Comparison of ENCODE assay signal across 8 mouse cellular contexts in the genomic region with DNA sequence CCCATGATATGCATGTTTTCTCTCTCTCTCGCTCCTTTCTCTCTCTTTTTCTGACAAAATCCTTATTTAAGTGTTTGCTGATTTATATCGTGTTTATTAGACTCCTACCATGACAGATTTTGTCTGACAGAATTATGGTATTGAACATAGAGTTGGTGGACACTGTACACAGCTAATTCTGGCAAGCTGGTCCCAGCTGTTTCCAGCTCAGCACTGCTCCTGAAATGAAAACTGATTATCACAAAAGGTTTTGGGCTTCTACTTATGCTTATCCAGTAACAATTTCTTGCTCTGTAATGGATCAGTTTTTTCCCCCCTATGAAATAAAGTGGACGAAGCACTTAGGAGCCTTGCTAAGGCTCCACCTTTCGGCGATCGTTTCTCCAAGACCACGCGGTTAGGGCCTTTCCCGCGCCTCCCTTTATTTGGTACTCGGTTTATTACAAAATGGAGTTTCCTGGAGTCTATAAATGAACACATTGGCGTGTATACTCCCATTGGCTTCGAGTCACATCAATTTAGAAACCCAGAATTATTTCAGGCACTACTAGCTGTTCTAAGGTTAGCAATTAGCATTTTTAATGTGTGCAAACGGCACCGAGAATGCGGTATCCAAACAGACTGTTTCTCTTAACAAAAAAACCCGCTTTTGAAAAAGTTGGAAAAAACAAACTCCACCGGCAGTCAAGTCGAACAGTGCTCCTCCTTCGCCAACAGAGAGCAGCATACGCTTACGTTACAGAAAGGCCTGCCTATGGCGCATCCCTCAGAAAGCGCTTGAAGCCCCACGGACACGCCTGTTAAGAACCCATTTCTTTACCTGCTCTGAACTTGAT.
DNase-seq lines count a peak whose midpoint lies in the region; ATAC-seq and TF ChIP-seq lines count a peak whose summit lies in the region.

No protein-coding gene starts in this region.

- H3K79me2 ChIP-seq in CH12.LX (replicated peaks; ENCODE audit: control insufficient read depth, extremely low read depth, insufficient read depth, poor library complexity, severe bottlenecking), result no peaks in the 10 kb centered on the region

- no peak for TF ChIP-seq EP300 in CH12.LX (IDR thresholded peaks at IDR 0.05; ENCODE audit: low read length)

- in situ Hi-C loops in CH12.LX (cut with MboI; ENCODE audit: low pct_ligation_motif_present, low pct_unique_long_range_greater_than_20kb, low sequenced_read_pairs), result loop anchor here (25.0 kb wide), 1 partner anchor 1018 kb away; no protein-coding TSS in a partner anchor

- H3K36me3 ChIP-seq in CH12.LX (replicated peaks in 1 of 2; ENCODE audit: control insufficient read depth in 1 of 2, insufficient read depth in 1 of 2, low read length in 1 of 2), result no peaks in the 10 kb centered on the region
- no peaks in the 10 kb centered on the region for H3K36me3 ChIP-seq in forebrain, embryonic 10.5 days (replicated peaks)
- no peaks in the 10 kb centered on the region for H3K36me3 ChIP-seq in hindbrain, embryonic 11.5 days (ENCODE audit: control insufficient read depth, insufficient read depth, low read length)

- H3K4me2 ChIP-seq in CH12.LX (ENCODE audit: insufficient read depth, low read depth, poor library complexity, severe bottlenecking), result peak overlapping the region; percentile 97
- H3K4me2 ChIP-seq in hindbrain, embryonic 11.5 days (replicated peaks; ENCODE audit: low read depth, low read length), result no peak overlapping the region

- H3K27me3 ChIP-seq in CH12.LX (replicated peaks), result no peaks in the 10 kb centered on the region
- no peaks in the 10 kb centered on the region for H3K27me3 ChIP-seq in forebrain, embryonic 10.5 days (ENCODE audit: poor library complexity, severe bottlenecking)
- H3K27me3 ChIP-seq in hindbrain, embryonic 11.5 days (ENCODE audit: control insufficient read depth, insufficient read depth, low read length), result no peaks in the 10 kb centered on the region

- no peaks in the 10 kb centered on the region for H3K9me3 ChIP-seq in CH12.LX (replicated peaks; ENCODE audit: low read length)
- H3K9me3 ChIP-seq in forebrain, embryonic 10.5 days, result no peaks in the 10 kb centered on the region
- H3K9me3 ChIP-seq in hindbrain, embryonic 11.5 days (ENCODE audit: control insufficient read depth, low read length), result no peaks in the 10 kb centered on the region

- no peak for TF ChIP-seq POLR2A in CH12.LX (IDR thresholded peaks at IDR 0.05; ENCODE audit: low read depth, low read length)

- H3K4me3 ChIP-seq in CH12.LX (replicated peaks in 1 of 3; ENCODE audit: low read depth in 2 of 3, low read length in 2 of 3, poor library complexity in 1 of 3), result peak overlapping the region in 2 of 3 experiments; percentile 12 to 32
- H3K4me3 ChIP-seq in forebrain, embryonic 10.5 days, result no peak overlapping the region
- no peak overlapping the region for H3K4me3 ChIP-seq in hindbrain, embryonic 11.5 days (ENCODE audit: low read depth, low read length)
- peak overlapping the region; percentile 33 for H3K4me3 ChIP-seq in left cerebral cortex, adult 2 months

- WGBS in forebrain, embryonic 10.5 days, result 48% methylated on average over 26 of the region's 26 CpGs
- WGBS in hindbrain, embryonic 11.5 days, result 43% methylated on average over 26 of the region's 26 CpGs

- intact Hi-C loops in left cerebral cortex, adult 2 months (cut with DNase I), result loop anchor here (5.0 to 10.0 kb wide), 2 partner anchors 1011 to 1993 kb away; no protein-coding TSS in a partner anchor

- peak; percentile 43 to 97 for TF ChIP-seq CTCF in CH12.LX (conservative IDR thresholded peaks at IDR 0.05 in 1 of 2, IDR thresholded peaks at IDR 0.05 in 1 of 2; ENCODE audit: low read depth in 2 of 2, low read length in 2 of 2)
- TF ChIP-seq CTCF in left cerebral cortex, adult 2 months (IDR thresholded peaks at IDR 0.05), result peak; percentile 77

- dilution Hi-C loops in CH12.LX (cut with MboI; ENCODE audit: extremely low pct_ligation_motif_present, extremely low pct_unique_long_range_greater_than_20kb, low sequenced_read_pairs), result no loop called here

- ATAC-seq in hindbrain, embryonic 11.5 days (ENCODE audit: low FRiP score), result peak; percentile 84
- ATAC-seq in erythroblast, adult 5-6 weeks (replicated peaks; ENCODE audit: low FRiP score, poor library complexity, severe bottlenecking), result no peak

- peak; percentile 87 for DNase-seq in CH12.LX (ENCODE audit: extremely low read depth)
- DNase-seq in ZHBTc4 (ENCODE audit: low read depth, low spot score), result peak; percentile 68
- DNase-seq in forebrain, embryonic 10.5 days (ENCODE audit: extremely low spot score, low spot score), result peak; percentile 54
- DNase-seq in hindbrain, embryonic 11.5 days (ENCODE audit: low spot score), result peak; percentile 74
- DNase-seq in left cerebral cortex, adult 2 months (ENCODE audit: extremely low spot score in 1 of 2, low spot score in 2 of 2), result peak; percentile 39 to 48
- DNase-seq in mesoderm, embryonic 11.5 days (ENCODE audit: low read depth, low spot score), result peak; percentile 75
- peak; percentile 61 for DNase-seq in right cerebral cortex, postnatal 4 days

- peak overlapping the region; percentile 47 for H3K9ac ChIP-seq in CH12.LX (ENCODE audit: insufficient read depth, low read depth)
- H3K9ac ChIP-seq in hindbrain, embryonic 11.5 days (ENCODE audit: low read depth, low read length), result no peak overlapping the region

- no peak; the same call in none of the 2 replicates for TF ChIP-seq RAD21 in CH12.LX (IDR thresholded peaks at IDR 0.05; ENCODE audit: low read depth, low read length)

- peaks cover 4 to 34% of the 10 kb centered on the region in 2 experiments; a peak in 2 of 4 replicates for H3K4me1 ChIP-seq in CH12.LX (ENCODE audit: control insufficient read depth in 1 of 2, insufficient read depth in 2 of 2)
- no peaks in the 10 kb centered on the region for H3K4me1 ChIP-seq in forebrain, embryonic 10.5 days
- H3K4me1 ChIP-seq in hindbrain, embryonic 11.5 days (replicated peaks; ENCODE audit: control insufficient read depth, insufficient read depth, low read length), result no peaks in the 10 kb centered on the region

- no peak overlapping the region for H3K27ac ChIP-seq in CH12.LX (ENCODE audit: insufficient read depth, low read depth)
- H3K27ac ChIP-seq in forebrain, embryonic 10.5 days, result no peak overlapping the region
- no peak overlapping the region for H3K27ac ChIP-seq in hindbrain, embryonic 11.5 days (ENCODE audit: low read depth, low read length)
- H3K27ac ChIP-seq in left cerebral cortex, adult 2 months, result no peak overlapping the region

TF ChIP-seq in CH12.LX, 34 proteins besides CTCF, POLR2A, EP300 and RAD21:
- no peak for TF ChIP-seq CHD2 (IDR thresholded peaks at IDR 0.05; ENCODE audit: low read length)
- peak; percentile 73 for TF ChIP-seq MAX (IDR thresholded peaks at IDR 0.05; ENCODE audit: low read length)
- no peak for TF ChIP-seq ETS1 (conservative IDR thresholded peaks at IDR 0.05; ENCODE audit: low read depth, low read length)
- peak; percentile 24; the same call in 1 of the 2 replicates for TF ChIP-seq MXI1 (IDR thresholded peaks at IDR 0.05; ENCODE audit: low read depth, low read length)
- TF ChIP-seq USF2 (conservative IDR thresholded peaks at IDR 0.05; ENCODE audit: low read depth, low read length), result no peak
- TF ChIP-seq TBP (conservative IDR thresholded peaks at IDR 0.05; ENCODE audit: low read depth, low read length), result no peak
- TF ChIP-seq ELF1 (IDR thresholded peaks at IDR 0.05; ENCODE audit: low read depth, low read length), result no peak
- peak; percentile 15; the same call in 1 of the 2 replicates for TF ChIP-seq IRF4 (IDR thresholded peaks at IDR 0.05; ENCODE audit: low read depth, low read length)
- peak; percentile 73 for TF ChIP-seq ZNF384 (IDR thresholded peaks at IDR 0.05; ENCODE audit: low read depth, low read length)
- no peak for TF ChIP-seq NELFE (IDR thresholded peaks at IDR 0.05; ENCODE audit: low read depth, low read length)
- no peak for TF ChIP-seq ZMIZ1 (IDR thresholded peaks at IDR 0.05; ENCODE audit: low read depth, low read length)
- TF ChIP-seq GABPA (IDR thresholded peaks at IDR 0.05; ENCODE audit: insufficient replicate concordance, low read depth, low read length), result no peak
- TF ChIP-seq E2F4 (IDR thresholded peaks at IDR 0.05; ENCODE audit: insufficient replicate concordance, low read depth, low read length), result no peak
- no peak for TF ChIP-seq JUN (IDR thresholded peaks at IDR 0.05; ENCODE audit: insufficient read depth, low read depth, low read length)
- no peak for TF ChIP-seq CHD1 (IDR thresholded peaks at IDR 0.05; ENCODE audit: low read depth, low read length)
- TF ChIP-seq KAT2A (IDR thresholded peaks at IDR 0.05; ENCODE audit: insufficient replicate concordance, low read length), result no peak
- peak; percentile 40; the same call in 1 of the 2 replicates for TF ChIP-seq MYC (IDR thresholded peaks at IDR 0.05; ENCODE audit: low read depth, low read length)
- peak; percentile 53 for TF ChIP-seq HCFC1 (IDR thresholded peaks at IDR 0.05; ENCODE audit: low read depth, low read length)
- no peak for TF ChIP-seq UBTF (IDR thresholded peaks at IDR 0.05; ENCODE audit: low read depth, low read length)
- no peak for TF ChIP-seq POLR2AphosphoS2 (IDR thresholded peaks at IDR 0.05; ENCODE audit: low read depth, low read length)
- peak; percentile 79 for TF ChIP-seq SMC3 (IDR thresholded peaks at IDR 0.05; ENCODE audit: low read depth, low read length)
- TF ChIP-seq ZC3H11A (IDR thresholded peaks at IDR 0.05; ENCODE audit: low read depth, low read length), result peak; percentile 56
- no peak for TF ChIP-seq USF1 (IDR thresholded peaks at IDR 0.05; ENCODE audit: low read depth, low read length)
- TF ChIP-seq NRF1 (IDR thresholded peaks at IDR 0.05; ENCODE audit: low read depth, low read length), result no peak
- TF ChIP-seq MAZ (IDR thresholded peaks at IDR 0.05; ENCODE audit: low read depth, low read length), result 0 out of 2 replicates have a peak, but pooled peaks have one; percentile 58
- TF ChIP-seq TCF12 (IDR thresholded peaks at IDR 0.05; ENCODE audit: low read depth, low read length), result peak; percentile 30; the same call in 1 of the 2 replicates
- no peak for TF ChIP-seq SIN3A (IDR thresholded peaks at IDR 0.05; ENCODE audit: low read length)
- TF ChIP-seq ZKSCAN1 (IDR thresholded peaks at IDR 0.05; ENCODE audit: borderline replicate concordance, low read depth, low read length), result no peak
- no peak for TF ChIP-seq PAX5 (IDR thresholded peaks at IDR 0.05; ENCODE audit: low read length)
- TF ChIP-seq JUND (conservative IDR thresholded peaks at IDR 0.05; ENCODE audit: low read depth, low read length), result no peak
- TF ChIP-seq MEF2A (IDR thresholded peaks at IDR 0.05; ENCODE audit: borderline replicate concordance, low read depth, low read length), result no peak
- no peak for TF ChIP-seq MAFK (IDR thresholded peaks at IDR 0.05; ENCODE audit: insufficient replicate concordance, low read length)
- TF ChIP-seq BHLHE40 (IDR thresholded peaks at IDR 0.05; ENCODE audit: low read depth, low read length), result no peak
- no peak for TF ChIP-seq RCOR1 (conservative IDR thresholded peaks at IDR 0.05; ENCODE audit: low read depth, low read length)
TF ChIP-seq in CH12.LX: peak in this region for 10.

Comparison
In these comparisons a context has a peak if more than half of its experiments do, and no peak if none do; other contexts are left out.
1. H3K4me3 ChIP-seq: peak in CH12.LX (2 of 3) and left cerebral cortex, adult 2 months (single experiment); none in forebrain, embryonic 10.5 days (single experiment) and hindbrain, embryonic 11.5 days (single experiment).
2. Peak in every context shown above with its lines, with median percentiles within 50 percentile points of each other: DNase-seq.